Mouse (Mus musculus): Measurements from ENCODE around the gene Vipr2. TPM values are rescaled to one million over a fixed set of nuclear protein-coding genes. Genes with fewer than 3 reads are reported as not detected.

The Vipr2 gene
- polyA plus RNA-seq, 1 experiment from 2014 or later: 0.40 TPM

DNA sequence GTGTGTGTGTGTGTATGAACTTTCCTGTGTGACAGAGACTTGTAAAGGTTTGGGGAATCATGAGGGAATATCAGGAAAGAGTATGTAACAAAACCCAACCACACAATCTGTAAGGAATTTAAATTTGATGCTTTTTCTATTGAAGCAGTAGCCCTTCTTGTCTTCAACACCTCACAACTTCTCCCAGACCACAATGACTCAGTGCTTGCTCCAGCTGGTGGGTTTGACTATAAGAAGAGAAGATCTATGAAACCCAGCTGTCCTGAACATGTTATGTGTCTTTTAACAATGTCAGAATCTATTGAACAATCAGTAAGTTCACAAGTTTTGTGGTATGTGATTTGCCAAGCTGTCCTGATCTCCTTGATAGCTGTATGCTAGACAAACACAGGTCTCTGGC is 87.8 kb downstream of the Vipr2 start:
- no peak for ATAC-seq (replicated peaks; ENCODE audit: insufficient number of reproducible peaks, insufficient read depth, low FRiP score, low read depth)
- Histone ChIP-seq H3K27me3 (no peaks in the 10 kb centered on the region), H3K4me2 (no peak overlapping the region), H3K4me3 (no peak overlapping the region), H3K27ac (no peak overlapping the region), H3K36me3 (no peaks in the 10 kb centered on the region), H3K9me3 (replicated peaks) (no peaks in the 10 kb centered on the region), H3K9ac (no peak overlapping the region), H3K4me1 (replicated peaks) (no peaks in the 10 kb centered on the region)

DNA sequence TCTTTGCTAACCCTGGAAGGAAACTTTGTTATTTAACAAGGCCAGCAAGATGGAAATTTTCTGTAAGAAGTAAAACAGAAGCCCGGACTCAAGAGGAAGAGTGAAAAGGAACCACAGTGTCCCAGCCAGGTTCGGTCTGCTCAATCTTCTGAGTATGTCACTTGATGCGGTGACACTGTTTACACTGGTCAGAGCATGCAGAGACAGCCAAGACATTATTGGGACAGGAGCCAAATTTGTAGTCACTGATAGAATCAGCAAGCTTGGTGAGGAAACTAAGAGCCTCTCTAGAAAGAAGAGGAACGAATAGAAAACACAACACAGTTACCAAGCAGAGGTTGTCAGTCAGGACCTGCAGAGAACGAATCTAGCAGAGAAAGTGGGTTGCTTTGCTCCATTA is 92.1 kb downstream of the Vipr2 start:
- H3K4me2 ChIP-seq: no peak overlapping the region
- no peaks in the 10 kb centered on the region for H3K9me3 ChIP-seq (replicated peaks)
- no peaks in the 10 kb centered on the region for H3K36me3 ChIP-seq
- H3K27me3 ChIP-seq: no peaks in the 10 kb centered on the region
- no peak overlapping the region for H3K27ac ChIP-seq
- no peak overlapping the region for H3K9ac ChIP-seq
- no peak for ATAC-seq (replicated peaks; ENCODE audit: insufficient number of reproducible peaks, insufficient read depth, low FRiP score, low read depth)
- WGBS: 50% methylated on average over 5 of the region's 5 CpGs
- no peak overlapping the region for H3K4me3 ChIP-seq
- H3K4me1 ChIP-seq (replicated peaks): no peaks in the 10 kb centered on the region

DNA sequence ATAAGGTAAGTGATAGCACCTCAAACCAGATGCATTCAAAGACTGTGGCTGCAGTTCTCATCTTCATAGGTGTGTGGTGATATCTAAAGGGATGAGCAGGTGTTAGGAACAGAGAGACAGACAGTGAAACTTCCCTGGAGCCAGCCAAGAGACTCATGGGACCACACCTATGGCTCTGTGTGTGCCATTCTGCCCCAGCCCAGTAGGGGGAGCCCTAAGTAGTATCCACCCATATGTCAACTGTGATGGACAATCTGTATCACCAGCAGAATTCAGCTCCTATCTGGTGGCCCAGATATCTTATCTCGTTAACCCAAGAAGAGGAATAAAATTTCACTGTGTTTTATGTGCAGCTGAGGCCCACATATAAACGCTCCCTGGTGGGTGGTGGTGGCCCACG is 99.4 kb downstream of the Vipr2 start:
- Histone ChIP-seq H3K9me3 (replicated peaks) (no peaks in the 10 kb centered on the region), H3K4me2 (no peak overlapping the region)

DNA sequence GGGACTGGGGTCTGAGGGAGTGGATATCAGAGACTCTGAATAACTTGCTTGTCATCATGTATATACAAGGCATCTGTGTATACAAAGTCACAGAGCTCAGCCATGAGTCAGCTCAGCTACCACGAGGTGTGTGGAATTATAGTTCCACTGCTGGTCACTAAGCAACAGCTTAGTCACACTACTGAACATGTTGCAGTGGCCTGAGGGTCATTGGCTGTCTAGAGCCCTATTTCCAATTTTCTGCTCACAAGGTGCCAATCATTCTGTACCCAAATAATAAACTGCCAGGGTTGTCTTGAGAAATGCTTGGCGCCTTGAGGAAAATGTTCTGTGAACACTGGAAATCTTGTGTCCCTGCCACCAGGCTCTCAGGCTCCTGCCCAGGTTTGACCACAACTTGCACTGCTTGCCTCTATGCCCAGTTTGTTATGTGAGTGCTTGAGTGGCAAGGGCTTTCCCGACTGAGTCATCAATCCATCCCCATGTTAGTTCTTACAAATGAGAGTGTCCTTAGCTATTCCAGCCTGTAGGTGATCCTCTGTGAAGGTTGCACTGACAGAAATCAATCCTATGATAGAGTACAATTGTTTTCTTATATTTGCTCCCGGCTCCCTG is 104.0 kb downstream of the Vipr2 start:
- Histone ChIP-seq H3K4me3 (no peak overlapping the region), H3K4me2 (no peak overlapping the region), H3K9me3 (replicated peaks) (no peaks in the 10 kb centered on the region), H3K27me3 (no peaks in the 10 kb centered on the region), H3K27ac (no peak overlapping the region), H3K9ac (no peak overlapping the region), H3K36me3 (no peaks in the 10 kb centered on the region), H3K4me1 (replicated peaks) (no peaks in the 10 kb centered on the region)
- 69% methylated on average over 4 of the region's 4 CpGs for WGBS
- ATAC-seq (replicated peaks; ENCODE audit: insufficient number of reproducible peaks, insufficient read depth, low FRiP score, low read depth): no peak

More for the DNA sequence above, 99.4 kb downstream of the Vipr2 start:
- H3K4me1 ChIP-seq (replicated peaks): no peaks in the 10 kb centered on the region
- H3K27ac ChIP-seq: no peak overlapping the region
- no peaks in the 10 kb centered on the region for H3K27me3 ChIP-seq
- no peaks in the 10 kb centered on the region for H3K36me3 ChIP-seq
- no peak overlapping the region for H3K9ac ChIP-seq
- no peak overlapping the region for H3K4me3 ChIP-seq
- ATAC-seq (replicated peaks; ENCODE audit: insufficient number of reproducible peaks, insufficient read depth, low FRiP score, low read depth): no peak
- 81% methylated on average over 3 of the region's 3 CpGs for WGBS

DNA sequence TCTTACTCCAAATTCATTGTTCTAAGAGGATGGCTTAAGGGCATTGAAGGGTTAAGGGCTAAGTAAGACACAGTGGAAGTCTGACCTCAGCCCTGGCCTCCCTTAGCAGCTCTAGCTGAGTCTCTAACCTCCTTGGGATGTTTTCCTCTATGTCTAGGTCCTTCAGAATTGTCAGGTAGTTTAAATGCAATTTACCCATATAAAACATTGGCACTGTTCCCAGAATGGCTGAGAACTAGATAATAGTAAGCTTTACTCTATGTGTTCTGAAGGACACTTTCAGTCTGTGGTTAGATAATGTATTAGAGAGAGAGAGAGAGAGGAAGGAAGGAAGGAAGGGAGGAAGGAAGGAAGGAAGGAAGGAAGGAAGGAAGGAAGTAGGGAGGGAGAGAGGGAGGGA is 104.8 kb downstream of the Vipr2 start:
- ATAC-seq (replicated peaks; ENCODE audit: insufficient number of reproducible peaks, insufficient read depth, low FRiP score, low read depth): no peak
- Histone ChIP-seq H3K27me3 (no peaks in the 10 kb centered on the region), H3K4me1 (replicated peaks) (no peaks in the 10 kb centered on the region), H3K27ac (no peak overlapping the region), H3K36me3 (no peaks in the 10 kb centered on the region), H3K9me3 (replicated peaks) (no peaks in the 10 kb centered on the region), H3K4me3 (no peak overlapping the region), H3K4me2 (no peak overlapping the region), H3K9ac (no peak overlapping the region)

DNA sequence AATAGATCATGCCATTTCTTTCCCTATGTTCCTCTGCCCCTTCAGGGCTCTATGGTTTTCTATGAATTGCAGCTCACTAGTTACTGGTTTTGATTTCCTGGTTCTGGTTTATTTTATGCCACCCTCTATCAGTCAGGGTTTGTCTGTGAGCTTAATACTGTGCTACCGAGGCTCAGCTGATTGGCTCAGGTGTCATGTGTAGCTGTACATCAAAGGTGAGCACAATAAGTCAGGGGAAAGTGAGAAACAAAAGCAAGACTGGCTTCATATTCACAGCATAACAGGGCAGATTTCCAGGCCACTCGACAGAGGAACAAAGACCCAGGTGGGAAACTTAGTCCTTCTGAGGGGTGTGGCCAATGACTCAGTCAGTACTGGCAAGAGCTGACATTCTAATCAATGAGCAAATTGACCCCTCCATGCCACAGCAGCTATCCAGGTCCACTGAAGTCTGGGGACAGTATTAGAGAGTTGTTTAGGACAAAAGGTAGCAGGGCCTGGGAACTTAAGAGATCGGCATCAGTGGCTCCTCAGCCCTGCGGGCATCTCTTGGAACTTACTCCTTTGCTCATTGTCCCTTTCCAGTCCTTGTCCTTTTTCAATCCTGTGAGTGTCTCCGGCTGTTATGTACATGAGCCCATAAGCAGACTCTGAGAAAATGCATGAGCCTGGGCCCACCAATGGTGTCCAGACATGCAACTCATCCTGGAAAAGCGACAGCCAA is 105.8 kb downstream of the Vipr2 start:
- no peak for ATAC-seq (replicated peaks; ENCODE audit: insufficient number of reproducible peaks, insufficient read depth, low FRiP score, low read depth)
- no peak overlapping the region for H3K4me2 ChIP-seq
- no peaks in the 10 kb centered on the region for H3K36me3 ChIP-seq
- H3K4me1 ChIP-seq (replicated peaks): no peaks in the 10 kb centered on the region
- no peak overlapping the region for H3K9ac ChIP-seq
- no peaks in the 10 kb centered on the region for H3K9me3 ChIP-seq (replicated peaks)
- H3K27me3 ChIP-seq: no peaks in the 10 kb centered on the region
- 71% methylated on average over 6 of the region's 6 CpGs for WGBS
- H3K27ac ChIP-seq: no peak overlapping the region
- H3K4me3 ChIP-seq: no peak overlapping the region

DNA sequence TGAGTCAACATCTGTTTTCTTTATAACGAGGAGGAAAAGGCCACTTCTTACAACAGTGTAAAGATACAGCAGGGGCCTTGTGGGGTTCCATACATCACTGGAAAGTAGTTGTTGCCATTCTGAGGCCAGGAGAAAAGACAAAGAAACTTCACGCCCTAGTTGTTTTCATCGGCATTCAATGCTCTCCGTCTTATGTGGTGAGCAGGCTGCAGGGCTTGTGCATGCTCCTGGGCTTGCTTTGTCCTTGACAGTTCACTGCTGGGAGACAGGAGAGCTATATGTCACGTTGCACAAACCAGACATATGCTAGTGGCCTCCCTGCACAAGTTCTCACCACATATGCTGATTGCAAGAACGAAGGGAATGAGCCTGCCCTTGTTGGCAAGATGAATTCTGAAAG is 116.4 kb downstream of the Vipr2 start:
- Histone ChIP-seq H3K9ac (no peak overlapping the region), H3K27ac (no peak overlapping the region), H3K27me3 (no peaks in the 10 kb centered on the region), H3K4me2 (no peak overlapping the region), H3K9me3 (replicated peaks) (no peaks in the 10 kb centered on the region), H3K36me3 (no peaks in the 10 kb centered on the region), H3K4me1 (replicated peaks) (no peaks in the 10 kb centered on the region), H3K4me3 (no peak overlapping the region)
- WGBS: 60% methylated on average over 6 of the region's 6 CpGs
- no peak for ATAC-seq (replicated peaks; ENCODE audit: insufficient number of reproducible peaks, insufficient read depth, low FRiP score, low read depth)

DNA sequence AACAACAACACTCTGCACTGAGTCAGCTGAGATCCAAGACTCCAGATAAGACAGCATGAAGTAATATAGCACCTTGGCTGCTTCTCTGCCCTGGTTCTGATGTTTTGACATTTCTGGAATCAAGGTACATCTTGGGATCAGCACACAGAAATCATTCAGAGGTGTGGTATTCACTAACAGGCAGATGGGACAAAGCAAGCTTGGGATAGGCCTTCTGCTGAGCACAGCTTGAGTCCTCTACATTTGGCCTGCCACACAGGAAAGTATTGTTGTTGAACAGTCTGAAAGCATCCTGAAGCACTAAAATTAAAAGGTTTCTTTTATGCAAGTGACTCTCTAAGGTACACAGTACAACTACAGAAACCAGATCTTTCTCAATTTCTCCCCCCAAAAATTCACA is 117.1 kb downstream of the Vipr2 start:
- H3K27me3 ChIP-seq: no peaks in the 10 kb centered on the region
- H3K4me1 ChIP-seq (replicated peaks): no peaks in the 10 kb centered on the region
- H3K4me2 ChIP-seq: no peak overlapping the region
- H3K27ac ChIP-seq: no peak overlapping the region
- H3K36me3 ChIP-seq: no peaks in the 10 kb centered on the region
- H3K9ac ChIP-seq: no peak overlapping the region
- no peak for ATAC-seq (replicated peaks; ENCODE audit: insufficient number of reproducible peaks, insufficient read depth, low FRiP score, low read depth)
- no peaks in the 10 kb centered on the region for H3K9me3 ChIP-seq (replicated peaks)
- no peak overlapping the region for H3K4me3 ChIP-seq

Small RNA genes within 50 kb of the gene (microRNA-seq; reads per million reads assigned to microRNA genes)
- not detected for gene Gm44372

Other genes starting within 250 kb of the Vipr2 start
- gene Zfp386, start 30.0 kb upstream of the Vipr2 start, polyA plus RNA-seq (2015; fragmentation: Nextera tagmentation; extraction: Ambion mirVana): 25.5 and 30.4 TPM in 2 replicates
- 5.9 and 7.1 TPM in 2 replicates for gene Wdr60, start 185.3 kb downstream of the Vipr2 start, polyA plus RNA-seq (2015; fragmentation: Nextera tagmentation; extraction: Ambion mirVana)
- not detected in 2 replicates for gene Gm11027, start 197.7 kb downstream of the Vipr2 start, polyA plus RNA-seq (2015; fragmentation: Nextera tagmentation; extraction: Ambion mirVana)
- 10.0 and 14.4 TPM in 2 replicates for gene Esyt2, start 203.5 kb downstream of the Vipr2 start, polyA plus RNA-seq (2015; fragmentation: Nextera tagmentation; extraction: Ambion mirVana)

Data from heart, embryonic 15.5 days (tissue).